Mouse (Mus musculus): Measurements from ENCODE around the gene Hmga2. TPM values are rescaled to one million over a fixed set of nuclear protein-coding genes. Genes with fewer than 3 reads are reported as not detected.
A peak's percentile ranks its signal among the peaks of the same experiment; 100 is the strongest.
"Not testable (repeated sequence)": the region's sequence is repeated elsewhere in the genome, so short reads cannot be mapped to it uniquely, and the experiment has no call there.

Gene Hmga2
- total RNA-seq, 1 experiment = 21.6 TPM

GRCm38 (mm10) chr10:120338841-120339240 is 137.4 kb downstream of the Hmga2 start:
- in situ Hi-C loops (cut with MboI; ENCODE audit: low sequenced_read_pairs in 2 of 2, unreplicated experiment in 2 of 2) = no loop called here
- peak; percentile 25 for DNase-seq (ENCODE audit: low read depth, low spot score)
- Histone ChIP-seq H3K9me3 (ENCODE audit: control insufficient read depth, insufficient read depth, low read depth, low read length) (no peaks in the 10 kb centered on the region), H3K4me1 (ENCODE audit: control insufficient read depth in 2 of 2, insufficient read depth in 2 of 2, low read length in 2 of 2, poor library complexity in 1 of 2) (peaks cover 2 to 6% of the 10 kb centered on the region in 2 experiments; a peak in 2 of 4 replicates), H3K36me3 (ENCODE audit: control insufficient read depth, insufficient read depth, low read length, poor library complexity, severe bottlenecking) (no peaks in the 10 kb centered on the region), H3K4me3 (ENCODE audit: insufficient read depth in 1 of 2, low read depth in 1 of 2, low read length in 2 of 2, poor library complexity in 1 of 2, severe bottlenecking in 1 of 2) (no peak overlapping the region), H3K9ac (ENCODE audit: insufficient read depth, low read depth, low read length, poor library complexity, severe bottlenecking) (no peak overlapping the region), H3K27ac (ENCODE audit: insufficient read depth, low read depth, low read length, poor library complexity, severe bottlenecking) (peak overlapping the region; percentile 74; the same call in 1 of the 2 replicates)
- TF ChIP-seq HCFC1 (IDR thresholded peaks at IDR 0.05; ENCODE audit: borderline replicate concordance, insufficient read depth, low read length) (no peak), CHD2 (IDR thresholded peaks at IDR 0.05; ENCODE audit: low read depth, low read length) (no peak), ZC3H11A (IDR thresholded peaks at IDR 0.05; ENCODE audit: borderline replicate concordance, low read depth, low read length) (no peak), MAFK (IDR thresholded peaks at IDR 0.05; ENCODE audit: insufficient read depth, low read depth, low read length) (no peak), ZNF384 (IDR thresholded peaks at IDR 0.05; ENCODE audit: low read depth, low read length) (no peak)

GRCm38 (mm10) chr10:120338431-120338830 is 137.8 kb downstream of the Hmga2 start:
- H3K4me3 ChIP-seq (ENCODE audit: insufficient read depth in 1 of 2, low read depth in 1 of 2, low read length in 2 of 2, poor library complexity in 1 of 2, severe bottlenecking in 1 of 2); in situ Hi-C loops (cut with MboI; ENCODE audit: low sequenced_read_pairs in 2 of 2, unreplicated experiment in 2 of 2); H3K27ac ChIP-seq (ENCODE audit: insufficient read depth, low read depth, low read length, poor library complexity, severe bottlenecking); H3K36me3 ChIP-seq (ENCODE audit: control insufficient read depth, insufficient read depth, low read length, poor library complexity, severe bottlenecking); H3K9me3 ChIP-seq (ENCODE audit: control insufficient read depth, insufficient read depth, low read depth, low read length); H3K4me1 ChIP-seq (ENCODE audit: control insufficient read depth in 2 of 2, insufficient read depth in 2 of 2, low read length in 2 of 2, poor library complexity in 1 of 2); DNase-seq (ENCODE audit: low read depth, low spot score); H3K9ac ChIP-seq (ENCODE audit: insufficient read depth, low read depth, low read length, poor library complexity, severe bottlenecking): not testable (repeated sequence)

GRCm38 (mm10) chr10:120327946-120328345 is 148.3 kb downstream of the Hmga2 start:
- DNase-seq (ENCODE audit: low read depth, low spot score) = no peak
- Histone ChIP-seq H3K36me3 (ENCODE audit: control insufficient read depth, insufficient read depth, low read length, poor library complexity, severe bottlenecking) (no peaks in the 10 kb centered on the region), H3K4me1 (ENCODE audit: control insufficient read depth in 2 of 2, insufficient read depth in 2 of 2, low read length in 2 of 2, poor library complexity in 1 of 2) (no peaks in the 10 kb centered on the region), H3K9ac (ENCODE audit: insufficient read depth, low read depth, low read length, poor library complexity, severe bottlenecking) (no peak overlapping the region), H3K9me3 (ENCODE audit: control insufficient read depth, insufficient read depth, low read depth, low read length) (no peaks in the 10 kb centered on the region), H3K27ac (ENCODE audit: insufficient read depth, low read depth, low read length, poor library complexity, severe bottlenecking) (no peak overlapping the region), H3K4me3 (ENCODE audit: insufficient read depth in 1 of 2, low read depth in 1 of 2, low read length in 2 of 2, poor library complexity in 1 of 2, severe bottlenecking in 1 of 2) (peak overlapping the region in 1 of 2 experiments; percentile 37; a peak in 3 of 4 replicates)
- TF ChIP-seq ZNF384 (IDR thresholded peaks at IDR 0.05; ENCODE audit: low read depth, low read length) (no peak), HCFC1 (IDR thresholded peaks at IDR 0.05; ENCODE audit: borderline replicate concordance, insufficient read depth, low read length) (no peak), ZC3H11A (IDR thresholded peaks at IDR 0.05; ENCODE audit: borderline replicate concordance, low read depth, low read length) (no peak), MAFK (IDR thresholded peaks at IDR 0.05; ENCODE audit: insufficient read depth, low read depth, low read length) (peak; percentile 53; the same call in 1 of the 2 replicates), CHD2 (IDR thresholded peaks at IDR 0.05; ENCODE audit: low read depth, low read length) (no peak)
- in situ Hi-C loops (cut with MboI; ENCODE audit: low sequenced_read_pairs in 2 of 2, unreplicated experiment in 2 of 2) = no loop called here

- Histone ChIP-seq H3K9ac (ENCODE audit: insufficient read depth, low read depth, low read length, poor library complexity, severe bottlenecking) (no peak overlapping the region), H3K4me1 (ENCODE audit: control insufficient read depth in 2 of 2, insufficient read depth in 2 of 2, low read length in 2 of 2, poor library complexity in 1 of 2) (no peaks in the 10 kb centered on the region), H3K9me3 (ENCODE audit: control insufficient read depth, insufficient read depth, low read depth, low read length) (no peaks in the 10 kb centered on the region), H3K36me3 (ENCODE audit: control insufficient read depth, insufficient read depth, low read length, poor library complexity, severe bottlenecking) (no peaks in the 10 kb centered on the region), H3K27ac (ENCODE audit: insufficient read depth, low read depth, low read length, poor library complexity, severe bottlenecking) (no peak overlapping the region), H3K4me3 (ENCODE audit: insufficient read depth in 1 of 2, low read depth in 1 of 2, low read length in 2 of 2, poor library complexity in 1 of 2, severe bottlenecking in 1 of 2) (no peak overlapping the region)
- in situ Hi-C loops (cut with MboI; ENCODE audit: low sequenced_read_pairs in 2 of 2, unreplicated experiment in 2 of 2) = no loop called here
- DNase-seq (ENCODE audit: low read depth, low spot score) = no peak
- no peak for TF ChIP-seq HCFC1 (IDR thresholded peaks at IDR 0.05; ENCODE audit: borderline replicate concordance, insufficient read depth, low read length)
- TF ChIP-seq MAFK (IDR thresholded peaks at IDR 0.05; ENCODE audit: insufficient read depth, low read depth, low read length) = no peak
- no peak for TF ChIP-seq ZNF384 (IDR thresholded peaks at IDR 0.05; ENCODE audit: low read depth, low read length)
- TF ChIP-seq CHD2 (IDR thresholded peaks at IDR 0.05; ENCODE audit: low read depth, low read length) = no peak
- TF ChIP-seq ZC3H11A (IDR thresholded peaks at IDR 0.05; ENCODE audit: borderline replicate concordance, low read depth, low read length) = no peak
Measured at GRCm38 (mm10) chr10:120323584-120324203, 152.6 kb downstream of the Hmga2 start.

- no peak for DNase-seq (ENCODE audit: low read depth, low spot score)
- Histone ChIP-seq H3K4me3 (ENCODE audit: insufficient read depth in 1 of 2, low read depth in 1 of 2, low read length in 2 of 2, poor library complexity in 1 of 2, severe bottlenecking in 1 of 2) (no peak overlapping the region), H3K27ac (ENCODE audit: insufficient read depth, low read depth, low read length, poor library complexity, severe bottlenecking) (no peak overlapping the region), H3K9ac (ENCODE audit: insufficient read depth, low read depth, low read length, poor library complexity, severe bottlenecking) (no peak overlapping the region), H3K9me3 (ENCODE audit: control insufficient read depth, insufficient read depth, low read depth, low read length) (no peaks in the 10 kb centered on the region), H3K4me1 (ENCODE audit: control insufficient read depth in 2 of 2, insufficient read depth in 2 of 2, low read length in 2 of 2, poor library complexity in 1 of 2) (no peaks in the 10 kb centered on the region), H3K36me3 (ENCODE audit: control insufficient read depth, insufficient read depth, low read length, poor library complexity, severe bottlenecking) (no peaks in the 10 kb centered on the region)
- TF ChIP-seq MAFK (IDR thresholded peaks at IDR 0.05; ENCODE audit: insufficient read depth, low read depth, low read length) (no peak), HCFC1 (IDR thresholded peaks at IDR 0.05; ENCODE audit: borderline replicate concordance, insufficient read depth, low read length) (no peak), CHD2 (IDR thresholded peaks at IDR 0.05; ENCODE audit: low read depth, low read length) (no peak), ZNF384 (IDR thresholded peaks at IDR 0.05; ENCODE audit: low read depth, low read length) (no peak), ZC3H11A (IDR thresholded peaks at IDR 0.05; ENCODE audit: borderline replicate concordance, low read depth, low read length) (no peak)
- in situ Hi-C loops (cut with MboI; ENCODE audit: low sequenced_read_pairs in 2 of 2, unreplicated experiment in 2 of 2) = no loop called here
Measured at GRCm38 (mm10) chr10:120322815-120323214, 153.5 kb downstream of the Hmga2 start.

All from ES-E14 (cell line).